Mouse (Mus musculus) lung, postnatal 0 days (tissue): ENCODE measurements at regions not wholly inside any gene's neighbourhood (a gene's known extent, or its start where the extent isn't known, plus 50 kb on each side); places are given as distances from the start of the nearest gene placed in this dataset.

ENCODE experiments used
- CTCF ChIP-seq: IDR thresholded peaks from 2 replicates; pipeline ENCODE4 v1.5.1; 2016; ENCODE audit warnings: antibody characterized with exemption, mild to moderate bottlenecking
- EP300 ChIP-seq: IDR thresholded peaks from 2 replicates; pipeline ENCODE4 v1.6.1; 2016; ENCODE audit warnings: antibody characterized with exemption, mild to moderate bottlenecking, control low read depth

DNA sequence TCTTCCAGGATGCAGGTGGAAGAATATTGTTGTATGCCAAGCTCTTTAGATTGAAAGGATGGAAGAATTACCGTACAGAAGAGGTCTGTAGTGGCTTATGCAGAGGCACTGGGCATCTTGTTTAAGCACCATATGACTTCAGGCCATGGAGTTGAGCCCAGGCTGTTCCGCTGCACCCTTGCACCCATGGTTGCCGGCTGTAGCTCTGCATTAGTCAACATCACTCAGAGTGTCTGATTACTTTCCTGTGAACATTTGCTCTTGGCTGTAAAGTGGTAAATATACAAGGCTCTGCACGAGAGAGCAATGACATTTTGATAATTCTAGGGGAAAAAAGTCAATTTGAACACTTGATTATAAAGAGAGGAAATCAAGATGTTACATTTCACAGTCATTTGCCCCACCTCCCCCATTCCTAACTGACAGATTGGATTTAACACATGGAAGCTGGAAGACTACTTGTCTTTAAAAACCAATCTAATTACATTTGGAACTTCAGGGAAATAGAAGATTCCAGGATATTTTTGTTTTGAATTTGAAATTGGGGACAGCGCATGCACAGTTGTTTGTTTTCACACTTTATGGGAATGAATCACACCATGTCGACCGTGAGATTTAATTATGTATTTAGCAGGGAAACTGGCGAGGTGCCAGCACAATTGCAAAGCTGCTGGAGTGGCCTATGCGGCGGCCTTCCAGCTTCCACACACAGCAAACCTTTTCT is 232.9 kb upstream of the Rorb start:
- TF ChIP-seq CTCF = no peak
- TF ChIP-seq EP300 = no peak
